Comparison of ENCODE assay signal across 20 mouse cellular contexts in the genomic region with DNA sequence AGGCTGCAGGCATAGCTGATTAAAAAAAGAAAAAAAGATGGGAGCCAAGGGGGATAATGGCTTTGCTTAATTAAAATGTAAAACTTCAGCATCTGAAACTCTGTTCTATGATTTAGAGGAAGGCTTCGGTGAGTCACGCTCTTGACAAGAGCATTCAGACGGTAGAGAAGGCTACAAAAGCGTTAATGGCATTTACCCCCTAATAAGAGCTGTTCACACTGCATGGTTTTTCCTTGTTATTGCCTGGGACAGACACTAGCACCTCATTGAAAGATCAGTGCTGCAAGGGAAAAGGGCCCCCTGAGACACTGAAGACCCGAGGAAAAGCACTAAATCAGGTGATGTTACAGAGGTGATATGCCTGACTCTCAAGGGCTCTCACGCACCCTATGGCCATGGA.
DNase-seq lines count a peak whose midpoint lies in the region; ATAC-seq lines count a peak whose summit lies in the region.
"Had no signal": no experiment of that assay in that cellular context is flagged by ENCODE, and none has a peak within 500 bp of the region (broad histone marks: within the 10 kb centered on the region; RNA-seq: fewer than 3 reads in every experiment).

No protein-coding gene starts in this region.

- H3K4me1 ChIP-seq in hindbrain, embryonic 13.5 days (replicated peaks), result peaks cover 9% of the 10 kb centered on the region; the same call in 1 of the 2 replicates
- peaks cover 10% of the 10 kb centered on the region for H3K4me1 ChIP-seq in hindbrain, embryonic 10.5 days (replicated peaks)
- H3K4me1 ChIP-seq in midbrain, embryonic 16.5 days (ENCODE audit: control insufficient read depth, insufficient read depth, low read length), result peaks cover 5% of the 10 kb centered on the region; the same call in 1 of the 2 replicates
- H3K4me1 ChIP-seq in midbrain, embryonic 14.5 days (ENCODE audit: control insufficient read depth, insufficient read depth, low read length), result peaks cover 3% of the 10 kb centered on the region
- peaks cover 13% of the 10 kb centered on the region for H3K4me1 ChIP-seq in neural tube, embryonic 13.5 days (replicated peaks)
- H3K4me1 ChIP-seq: heart, embryonic 15.5 days had no signal

- H3K4me3 ChIP-seq in hindbrain, embryonic 13.5 days, result no peak overlapping the region
- no peak overlapping the region for H3K4me3 ChIP-seq in hindbrain, embryonic 10.5 days
- H3K4me3 ChIP-seq in midbrain, embryonic 16.5 days (ENCODE audit: low read depth, low read length), result no peak overlapping the region
- no peak overlapping the region for H3K4me3 ChIP-seq in midbrain, embryonic 14.5 days (replicated peaks; ENCODE audit: low read depth, low read length)
- no peak overlapping the region for H3K4me3 ChIP-seq in neural tube, embryonic 13.5 days
- H3K4me3 ChIP-seq: embryonic facial prominence, embryonic 12.5 days; forebrain, embryonic 15.5 days; heart, adult 2 months; heart, embryonic 15.5 days; hindbrain, embryonic 12.5 days had no signal

- no peaks in the 10 kb centered on the region for H3K27me3 ChIP-seq in hindbrain, embryonic 13.5 days
- no peaks in the 10 kb centered on the region for H3K27me3 ChIP-seq in hindbrain, embryonic 10.5 days (ENCODE audit: insufficient read depth, poor library complexity, severe bottlenecking)
- H3K27me3 ChIP-seq in midbrain, embryonic 16.5 days (ENCODE audit: control insufficient read depth, insufficient read depth, low read depth, low read length), result no peaks in the 10 kb centered on the region
- no peaks in the 10 kb centered on the region for H3K27me3 ChIP-seq in midbrain, embryonic 14.5 days (ENCODE audit: control insufficient read depth, insufficient read depth, low read length)
- H3K27me3 ChIP-seq in neural tube, embryonic 13.5 days, result no peaks in the 10 kb centered on the region
- H3K27me3 ChIP-seq: embryonic facial prominence, embryonic 12.5 days; forebrain, embryonic 15.5 days; heart, embryonic 15.5 days; hindbrain, embryonic 12.5 days had no signal

- DNase-seq in hindbrain, embryonic 10.5 days (ENCODE audit: low spot score), result no peak
- no peak for DNase-seq in midbrain, embryonic 14.5 days
- no peak for DNase-seq in adrenal gland, postnatal 4 days (ENCODE audit: low spot score in 2 of 2)
- DNase-seq: adrenal gland, adult 8-10 months; adrenal gland, postnatal 36 days; cerebellum, adult 11-12 months; cerebellum, adult 9-10 months; cerebellum, postnatal 25 days; gastrocnemius, postnatal 14 days; heart, adult 2 months had no signal

- H3K9ac ChIP-seq in hindbrain, embryonic 13.5 days, result no peak overlapping the region
- no peak overlapping the region for H3K9ac ChIP-seq in midbrain, embryonic 16.5 days (ENCODE audit: low read depth, low read length)
- H3K9ac ChIP-seq in midbrain, embryonic 14.5 days (replicated peaks; ENCODE audit: low read length), result no peak overlapping the region
- H3K9ac ChIP-seq in neural tube, embryonic 13.5 days, result no peak overlapping the region
- H3K9ac ChIP-seq: embryonic facial prominence, embryonic 12.5 days; forebrain, embryonic 15.5 days; heart, embryonic 15.5 days; hindbrain, embryonic 12.5 days had no signal

- no peak for ATAC-seq in hindbrain, embryonic 13.5 days (ENCODE audit: low FRiP score)
- no peak for ATAC-seq in midbrain, embryonic 16.5 days
- no peak for ATAC-seq in midbrain, embryonic 14.5 days (ENCODE audit: low FRiP score, low TSS enrichment)
- no peak for ATAC-seq in neural tube, embryonic 13.5 days (ENCODE audit: low read depth)
- ATAC-seq: inflammation-experienced regulatory T-cells, adult 6 months; intestine, postnatal 0 days had no signal

- 43% methylated on average over 6 of the region's 6 CpGs for WGBS in hindbrain, embryonic 13.5 days
- WGBS in hindbrain, embryonic 10.5 days, result 63% methylated on average over 6 of the region's 6 CpGs
- WGBS in midbrain, embryonic 16.5 days, result 41% methylated on average over 6 of the region's 6 CpGs
- WGBS in midbrain, embryonic 14.5 days, result 32% methylated on average over 6 of the region's 6 CpGs
- WGBS in neural tube, embryonic 13.5 days, result 9% methylated on average over 6 of the region's 6 CpGs

- H3K9me3 ChIP-seq in hindbrain, embryonic 13.5 days, result no peaks in the 10 kb centered on the region
- no peaks in the 10 kb centered on the region for H3K9me3 ChIP-seq in hindbrain, embryonic 10.5 days
- no peaks in the 10 kb centered on the region for H3K9me3 ChIP-seq in midbrain, embryonic 16.5 days (replicated peaks; ENCODE audit: control insufficient read depth, low read length, poor library complexity, severe bottlenecking)
- H3K9me3 ChIP-seq in midbrain, embryonic 14.5 days (ENCODE audit: control insufficient read depth, low read length), result no peaks in the 10 kb centered on the region
- H3K9me3 ChIP-seq in neural tube, embryonic 13.5 days, result no peaks in the 10 kb centered on the region
- H3K9me3 ChIP-seq: embryonic facial prominence, embryonic 12.5 days; forebrain, embryonic 15.5 days; heart, embryonic 15.5 days; hindbrain, embryonic 12.5 days had no signal

- no peaks in the 10 kb centered on the region for H3K36me3 ChIP-seq in hindbrain, embryonic 13.5 days
- H3K36me3 ChIP-seq in hindbrain, embryonic 10.5 days, result no peaks in the 10 kb centered on the region
- no peaks in the 10 kb centered on the region for H3K36me3 ChIP-seq in midbrain, embryonic 16.5 days (ENCODE audit: control insufficient read depth, insufficient read depth, low read length)
- no peaks in the 10 kb centered on the region for H3K36me3 ChIP-seq in midbrain, embryonic 14.5 days (ENCODE audit: control insufficient read depth, insufficient read depth, low read length)
- no peaks in the 10 kb centered on the region for H3K36me3 ChIP-seq in neural tube, embryonic 13.5 days
- H3K36me3 ChIP-seq: embryonic facial prominence, embryonic 12.5 days; forebrain, embryonic 15.5 days; heart, embryonic 15.5 days; hindbrain, embryonic 12.5 days had no signal

- peak overlapping the region; percentile 23; the same call in 1 of the 2 replicates for H3K27ac ChIP-seq in hindbrain, embryonic 13.5 days
- H3K27ac ChIP-seq in hindbrain, embryonic 10.5 days, result no peak overlapping the region
- H3K27ac ChIP-seq in midbrain, embryonic 16.5 days (ENCODE audit: low read length), result 0 out of 2 replicates have a peak overlapping the region, but pooled peaks have one; percentile 20
- no peak overlapping the region for H3K27ac ChIP-seq in midbrain, embryonic 14.5 days (replicated peaks; ENCODE audit: low read depth, low read length)
- H3K27ac ChIP-seq in neural tube, embryonic 13.5 days (replicated peaks), result peak overlapping the region; percentile 42; the same call in 1 of the 2 replicates
- H3K27ac ChIP-seq: embryonic facial prominence, embryonic 12.5 days; forebrain, embryonic 15.5 days; heart, adult 2 months; heart, embryonic 15.5 days; hindbrain, embryonic 12.5 days had no signal

- no peak overlapping the region for H3K4me2 ChIP-seq in hindbrain, embryonic 13.5 days
- no peak overlapping the region for H3K4me2 ChIP-seq in midbrain, embryonic 16.5 days (ENCODE audit: low read length)
- no peak overlapping the region for H3K4me2 ChIP-seq in midbrain, embryonic 14.5 days (ENCODE audit: low read length)
- no peak overlapping the region; the same call in 1 of the 2 replicates for H3K4me2 ChIP-seq in neural tube, embryonic 13.5 days
- H3K4me2 ChIP-seq: embryonic facial prominence, embryonic 12.5 days; forebrain, embryonic 15.5 days; heart, embryonic 11.5 days; heart, embryonic 15.5 days; hindbrain, embryonic 12.5 days had no signal

Comparison
In these comparisons a context has a peak if more than half of its experiments do, and no peak if none do; other contexts are left out.
1. H3K27ac ChIP-seq: peak in hindbrain, embryonic 13.5 days (single experiment), midbrain, embryonic 16.5 days (single experiment) and neural tube, embryonic 13.5 days (single experiment); none in hindbrain, embryonic 10.5 days (single experiment) and midbrain, embryonic 14.5 days (single experiment).